Mouse (Mus musculus): ENCODE measurements around the gene Angptl8.
"Not testable (repeated sequence)": the region's sequence is repeated elsewhere in the genome, so short reads cannot be mapped to it uniquely, and the experiment has no call there.

Angptl8 gene

GRCm38 (mm10) chr9:21835258-21835912 lies at the start of gene Angptl8:
Angptl8 (plus strand) TSS chr9:21835510.
- DNase-seq, result peak; percentile 84 to 92

- not testable (repeated sequence) for DNase-seq
These were observed 49.0 kb upstream of the Angptl8 start for GRCm38 (mm10) chr9:21786309-21786708.

GRCm38 (mm10) chr9:21786906-21787305 lies 48.4 kb upstream of the Angptl8 start:
- peak; percentile 74 to 81 for DNase-seq

- peak in 1 of 2 experiments; percentile 17 for DNase-seq
These were observed 47.7 kb upstream of the Angptl8 start for GRCm38 (mm10) chr9:21787654-21788053.

- peak in 1 of 2 experiments; percentile 21 for DNase-seq
These were observed 47.1 kb upstream of the Angptl8 start for GRCm38 (mm10) chr9:21788234-21788633.

GRCm38 (mm10) chr9:21791861-21792260 lies 43.4 kb upstream of the Angptl8 start:
- DNase-seq, result peak; percentile 87 to 91

GRCm38 (mm10) chr9:21792644-21793043 lies 42.7 kb upstream of the Angptl8 start:
- DNase-seq, result peak; percentile 77 to 91

- not testable (repeated sequence) for DNase-seq
These were observed 41.8 kb upstream of the Angptl8 start for GRCm38 (mm10) chr9:21793507-21793906.

GRCm38 (mm10) chr9:21794344-21794834 lies 40.9 kb upstream of the Angptl8 start:
- no peak for DNase-seq

GRCm38 (mm10) chr9:21794925-21795324 lies 40.4 kb upstream of the Angptl8 start:
- no peak for DNase-seq

GRCm38 (mm10) chr9:21795579-21795978 lies 39.7 kb upstream of the Angptl8 start:
- no peak for DNase-seq

GRCm38 (mm10) chr9:21796259-21796658 lies 39.1 kb upstream of the Angptl8 start:
- DNase-seq, result peak; percentile 43 to 70

- no peak for DNase-seq
These were observed 38.4 kb upstream of the Angptl8 start for GRCm38 (mm10) chr9:21796919-21797318.

GRCm38 (mm10) chr9:21797921-21798344 lies 37.4 kb upstream of the Angptl8 start:
- DNase-seq, result peak; percentile 81 to 90

GRCm38 (mm10) chr9:21798345-21799009 lies 36.8 kb upstream of the Angptl8 start, which contains the start of gene Kank2:
Kank2 (minus strand) TSS chr9:21798744.
- DNase-seq, result peak; percentile 92 to 94

- DNase-seq, result no peak
These were observed 36.3 kb upstream of the Angptl8 start for GRCm38 (mm10) chr9:21799010-21799350.

- DNase-seq, result no peak
These were observed 34.2 kb upstream of the Angptl8 start for GRCm38 (mm10) chr9:21801121-21801520.

GRCm38 (mm10) chr9:21801591-21801990 lies 33.7 kb upstream of the Angptl8 start:
- no peak for DNase-seq

- peak; percentile 90 to 93 for DNase-seq
These were observed 31.2 kb upstream of the Angptl8 start for GRCm38 (mm10) chr9:21803986-21804644.

GRCm38 (mm10) chr9:21806363-21806762 lies 28.9 kb upstream of the Angptl8 start:
- DNase-seq, result no peak

- no peak for DNase-seq
These were observed 28.3 kb upstream of the Angptl8 start for GRCm38 (mm10) chr9:21806976-21807375.

- no peak for DNase-seq
These were observed 26.7 kb upstream of the Angptl8 start for GRCm38 (mm10) chr9:21808561-21808960.

GRCm38 (mm10) chr9:21811170-21811569 lies 24.1 kb upstream of the Angptl8 start:
- no peak for DNase-seq

Data from lung, postnatal 4 days (tissue).